Mouse (Mus musculus) right cerebral cortex, postnatal 36 days (tissue): ENCODE data around the gene Hgfac.
A peak's percentile ranks its signal among the peaks of the same experiment; 100 is the strongest.

Source experiments
- DNase-seq, 2 experiments: peaks; one replicate each; pipeline ENCODE4 v3.0.0; 2022; ENCODE audit warnings: low spot score in 2 of 2, mixed read lengths in 1 of 2

The Hgfac gene

DNA sequence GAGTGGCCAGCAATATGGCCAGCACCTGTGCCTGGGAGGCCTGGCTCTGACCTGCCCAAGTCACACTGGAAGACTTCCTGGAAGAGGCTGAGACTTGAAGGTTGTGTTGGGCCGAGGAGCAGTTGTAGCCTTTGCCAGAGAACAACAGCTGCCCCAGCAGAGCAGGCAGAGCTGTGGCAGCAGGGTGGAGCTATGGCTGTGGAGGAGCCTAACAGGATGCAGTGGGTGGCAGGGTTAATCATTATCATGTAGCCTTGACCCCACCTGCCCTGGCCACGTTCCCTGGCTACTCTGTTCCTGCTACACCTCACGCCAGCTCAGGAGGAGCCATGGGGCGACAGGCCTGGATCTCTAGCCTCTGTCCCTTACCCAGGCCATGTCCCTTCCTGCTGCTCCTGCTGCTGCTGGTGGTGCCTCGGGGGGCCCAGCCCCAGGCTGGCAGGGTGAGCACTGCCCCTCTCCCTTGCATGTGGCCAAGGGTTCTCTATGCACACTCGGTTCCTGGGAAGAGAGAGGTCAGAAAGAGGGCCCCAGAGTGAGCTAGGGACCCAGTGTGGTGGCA, at the start of gene Hgfac:
TSS of gene Hgfac (plus strand) at position 242 of the 562 bp plus-strand sequence.
- DNase-seq = no peak

DNA sequence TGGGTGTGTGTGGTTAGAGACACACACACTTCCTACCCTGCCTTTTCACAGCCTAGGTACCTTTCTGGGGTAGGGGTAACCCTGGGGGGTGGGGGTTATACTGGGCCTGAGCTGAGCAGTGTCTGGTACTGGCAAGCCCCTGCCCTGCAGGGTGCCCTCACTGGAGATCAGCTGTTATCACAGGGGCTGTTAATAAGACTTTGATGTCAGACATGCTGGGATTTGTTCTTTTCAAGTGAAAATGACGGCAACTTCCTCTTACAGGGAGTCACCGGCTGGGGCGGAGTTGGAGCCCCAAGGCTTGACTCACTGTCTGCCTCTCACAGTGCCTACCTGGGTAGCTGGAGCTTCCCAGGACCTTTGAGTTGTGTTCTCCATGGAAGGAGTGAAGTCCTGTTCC, 42.6 kb upstream of the Hgfac start:
- no peak for DNase-seq

DNA sequence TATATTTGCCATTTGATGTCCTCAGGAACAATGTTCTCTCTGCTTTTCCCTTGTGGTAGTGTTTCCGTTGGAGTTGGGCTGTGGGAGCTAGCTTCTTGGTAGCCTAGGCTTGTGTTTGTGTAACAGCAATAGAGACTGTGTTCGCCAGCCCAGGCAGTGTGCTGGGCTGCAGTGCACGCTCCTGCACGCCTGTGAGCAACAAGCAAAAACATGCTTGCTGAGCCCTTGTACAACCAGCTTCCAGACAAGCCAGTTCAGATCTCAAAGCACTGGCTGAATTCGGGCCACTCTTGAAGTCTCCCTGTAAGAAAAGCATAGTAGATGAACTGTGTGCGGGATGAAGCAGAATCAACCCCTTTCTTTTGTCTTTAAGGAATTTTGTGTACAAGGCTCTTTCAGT, 42.0 kb upstream of the Hgfac start:
- DNase-seq = no peak

GRCm38 (mm10) chr5:35000323-35000722, 41.0 kb upstream of the Hgfac start:
- no peak for DNase-seq

GRCm38 (mm10) chr5:35001144-35001543, 40.2 kb upstream of the Hgfac start:
- DNase-seq = no peak

DNA sequence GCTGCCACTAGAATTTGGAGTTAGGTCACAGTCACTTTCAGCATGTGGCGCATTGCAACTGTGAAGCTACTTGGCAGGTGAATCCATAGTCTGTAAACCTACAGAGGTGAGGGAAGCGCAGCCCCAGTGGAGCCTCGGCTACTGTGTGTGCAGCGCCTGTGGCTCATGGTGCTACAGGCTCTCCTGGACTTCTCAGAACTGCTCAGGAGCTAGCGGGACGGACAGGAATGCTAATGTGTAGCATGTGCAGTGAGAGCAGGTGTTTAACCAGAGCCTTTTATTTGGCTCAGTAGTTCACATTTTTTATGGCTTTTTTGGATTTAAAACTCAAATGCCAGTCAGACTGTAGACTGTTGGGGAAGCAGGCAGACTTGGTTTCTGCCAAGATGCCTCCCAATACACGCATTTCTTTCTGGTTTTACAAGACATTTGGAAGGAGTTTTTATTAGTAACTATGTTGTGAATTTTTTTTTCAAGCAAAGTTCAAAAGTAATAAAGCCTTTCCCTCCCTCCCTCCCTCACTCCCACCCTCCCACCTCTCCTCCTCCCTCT, 37.6 kb upstream of the Hgfac start:
- no peak for DNase-seq

DNA sequence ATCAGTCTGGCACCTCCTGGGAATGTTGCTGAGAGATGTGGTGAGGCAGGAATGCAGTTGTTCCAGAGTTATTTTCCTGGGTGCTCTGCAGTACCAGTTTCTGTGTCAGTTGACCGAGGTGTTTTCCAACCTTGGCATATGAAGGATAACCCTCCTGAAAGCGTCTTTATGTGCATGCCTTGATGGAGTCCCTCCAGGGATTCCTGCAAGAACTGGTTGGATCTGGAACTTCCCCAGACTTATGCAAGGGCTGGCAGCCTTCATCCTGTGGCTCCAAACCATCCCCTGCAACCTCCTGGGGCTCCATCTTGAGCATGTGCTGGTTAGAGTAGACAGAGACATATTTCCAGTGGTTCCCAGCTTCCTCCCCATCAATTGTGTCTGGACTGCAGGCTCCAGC, 36.5 kb upstream of the Hgfac start:
- DNase-seq = no peak

- no peak for DNase-seq
Observed at GRCm38 (mm10) chr5:35005659-35006058, 35.6 kb upstream of the Hgfac start.

DNA sequence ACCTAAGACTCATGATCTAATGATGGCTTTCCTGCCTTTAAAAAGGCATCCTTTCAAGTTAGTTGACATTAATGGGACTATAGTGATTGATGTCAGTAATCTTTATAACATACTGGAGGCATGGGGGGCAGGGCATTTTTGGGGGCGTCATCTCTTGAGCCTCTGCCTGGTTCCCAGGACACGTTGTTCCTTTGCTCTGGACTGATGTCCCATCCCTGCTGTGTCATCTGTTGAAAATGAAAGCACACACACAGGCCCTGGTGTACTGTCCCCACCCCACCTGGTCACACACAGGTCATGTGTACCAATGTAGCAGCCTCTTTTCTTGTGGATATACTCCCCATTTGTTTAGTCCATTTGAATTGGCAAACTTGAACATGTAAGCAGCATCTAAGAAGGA, 34.7 kb upstream of the Hgfac start:
- DNase-seq = no peak

DNA sequence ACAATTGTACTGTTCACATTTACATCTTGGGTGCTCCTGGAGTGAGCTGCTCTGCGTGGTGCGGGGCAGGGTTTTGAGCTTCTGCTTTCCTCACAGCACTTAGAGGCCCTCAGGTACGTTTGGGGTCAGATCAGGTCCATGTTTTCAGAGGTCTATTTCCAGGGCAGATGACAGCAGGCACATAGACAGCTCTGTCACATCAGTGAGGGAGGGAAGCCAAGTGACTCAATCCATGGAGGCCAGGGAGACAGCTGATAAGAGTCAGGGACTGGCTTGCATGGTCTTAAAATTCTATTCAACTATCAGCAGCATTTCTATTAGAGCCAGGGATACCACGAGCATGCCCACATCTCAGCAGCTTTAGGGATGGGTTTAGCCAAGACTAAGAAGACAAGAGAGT, 32.1 kb upstream of the Hgfac start:
- DNase-seq = no peak

DNA sequence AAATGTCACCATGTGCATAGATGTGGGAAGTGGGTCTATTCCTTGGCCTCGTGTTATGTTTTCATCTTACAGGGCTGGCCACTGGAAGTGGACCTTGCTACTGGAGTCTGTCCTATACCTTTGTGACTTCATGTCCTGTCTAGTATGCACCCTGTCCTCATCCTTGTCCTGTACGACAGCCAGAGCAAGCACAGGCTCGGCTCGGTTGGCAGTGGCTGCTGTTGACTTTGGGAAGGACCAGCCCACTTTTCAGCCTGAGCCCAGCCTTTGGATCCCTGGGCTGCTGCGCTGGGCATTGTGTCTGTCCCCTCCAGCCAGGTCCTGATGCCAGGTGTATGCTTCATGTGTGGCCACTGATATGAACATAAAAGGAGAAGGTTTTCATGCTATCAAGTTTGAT, 30.7 kb upstream of the Hgfac start:
- no peak for DNase-seq

- DNase-seq = no peak
Observed at GRCm38 (mm10) chr5:35011156-35011923, 30.0 kb upstream of the Hgfac start.

GRCm38 (mm10) chr5:35014036-35014435, 27.3 kb upstream of the Hgfac start:
- no peak for DNase-seq

DNA sequence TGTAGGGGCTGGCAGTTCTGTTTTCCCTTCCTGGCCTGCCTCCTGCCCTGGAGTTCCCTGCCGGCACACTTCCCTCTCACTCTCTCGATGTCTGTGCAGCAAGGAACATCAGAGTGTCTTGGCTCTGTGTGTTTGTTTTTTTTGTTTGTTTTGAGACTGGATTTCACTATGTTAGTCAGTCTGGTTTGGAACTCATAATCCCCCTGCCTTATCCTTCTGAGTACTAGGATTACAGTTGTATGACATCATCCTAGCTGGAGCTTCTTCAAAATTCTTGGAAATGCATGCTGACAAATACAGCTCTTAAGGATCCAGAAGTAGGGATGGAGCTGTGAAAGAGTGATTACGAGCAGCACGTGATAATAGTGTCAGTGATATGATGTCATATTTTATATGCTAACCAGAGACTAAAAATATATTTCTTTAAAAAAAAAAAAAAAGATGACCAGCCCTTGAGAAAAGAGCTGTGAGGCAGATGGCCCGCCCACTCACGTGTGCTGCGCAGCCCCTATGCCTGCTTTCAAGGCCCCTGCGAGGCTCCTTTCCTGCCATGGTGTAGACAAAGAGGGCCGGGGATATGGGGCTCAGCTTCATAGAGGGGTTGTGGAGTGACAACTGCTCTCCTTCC, 21.5 kb upstream of the Hgfac start:
- DNase-seq = peak in 1 of 2 experiments; percentile 38

- no peak for DNase-seq
Observed at GRCm38 (mm10) chr5:35020410-35021241, 20.7 kb upstream of the Hgfac start.

GRCm38 (mm10) chr5:35024975-35025374, 16.3 kb upstream of the Hgfac start:
- DNase-seq = peak in 1 of 2 experiments; percentile 36

- no peak for DNase-seq
Observed at GRCm38 (mm10) chr5:35029303-35029702, 12.0 kb upstream of the Hgfac start.

DNA sequence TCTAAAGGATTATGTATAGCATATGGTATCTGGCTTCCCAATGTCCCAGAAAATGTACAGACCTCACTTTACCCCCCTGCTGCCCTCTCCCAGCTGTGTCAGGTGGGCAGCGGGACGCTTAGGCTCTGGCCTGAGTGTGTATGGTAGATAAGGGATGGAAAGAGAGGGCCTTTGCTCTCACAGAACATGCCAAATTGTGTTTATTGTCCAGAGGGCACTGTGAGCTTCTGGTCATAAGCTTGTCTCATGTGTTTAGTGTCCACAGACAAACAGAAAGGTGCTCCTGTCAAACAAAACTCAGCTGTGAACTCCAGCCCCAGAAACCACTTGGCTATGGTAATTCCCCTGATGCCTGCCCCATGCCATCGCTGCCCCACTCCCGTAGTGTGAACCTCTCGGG, 11.6 kb upstream of the Hgfac start:
- DNase-seq = no peak

GRCm38 (mm10) chr5:35033068-35033467, 8.2 kb upstream of the Hgfac start:
- DNase-seq = no peak

- no peak for DNase-seq
Observed at GRCm38 (mm10) chr5:35033619-35034018, 7.7 kb upstream of the Hgfac start.

DNA sequence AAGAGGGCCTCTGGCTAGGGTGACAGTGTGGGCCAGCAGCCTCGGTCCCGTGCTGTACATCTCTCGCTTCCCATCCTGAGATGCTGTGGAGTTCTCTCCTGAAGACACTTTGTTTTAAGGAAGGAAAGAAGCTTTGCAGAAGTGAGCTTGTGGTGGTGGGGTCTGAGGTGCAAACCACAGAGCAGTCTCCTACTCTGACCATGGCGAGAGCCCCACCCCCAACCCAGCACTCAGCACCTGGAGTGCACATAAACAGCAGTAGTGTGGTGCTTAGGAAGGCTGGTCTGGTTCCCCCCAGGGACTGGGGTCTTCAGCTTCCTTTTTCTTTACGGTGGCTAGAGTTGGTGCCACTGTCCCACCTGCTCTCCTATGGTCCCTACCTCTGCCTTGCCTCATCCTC, 6.2 kb upstream of the Hgfac start:
- DNase-seq = no peak

DNA sequence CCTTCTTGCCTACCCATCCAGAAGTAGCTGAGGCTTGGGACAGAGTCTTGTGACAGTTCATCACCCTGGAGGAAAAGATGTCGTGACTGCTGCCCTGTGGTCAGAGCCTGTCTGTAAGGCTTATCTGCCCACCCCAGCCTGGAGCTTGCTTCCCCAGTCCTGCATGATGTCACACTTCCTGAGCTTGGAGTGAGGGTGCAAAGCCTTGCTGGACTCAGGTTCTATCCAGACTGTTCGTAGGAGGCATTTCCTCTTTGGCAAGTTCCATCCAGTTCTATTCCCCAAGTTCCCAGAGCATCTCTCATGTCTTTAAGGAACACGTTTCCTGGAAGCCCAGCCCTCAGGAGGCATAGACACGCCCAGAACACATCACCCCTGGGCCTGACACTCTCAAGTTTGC, 5.5 kb upstream of the Hgfac start:
- no peak for DNase-seq
